Mouse (Mus musculus) MEL (cell line): ENCODE results near the gene Itga11. TPM values are rescaled to one million over a fixed set of nuclear protein-coding genes. Genes with fewer than 3 reads are reported as not detected.
A peak's percentile ranks its signal among the peaks of the same experiment; 100 is the strongest.

ENCODE experiments used
- DNase-seq: peaks from one replicate; pipeline ENCODE4 v3.0.0; 2011; ENCODE audit warnings: low read depth, low spot score
- H3K27ac ChIP-seq: 2 replicates; pipeline ENCODE4 v1.5.1; 2012; ENCODE audit warnings: low read depth, mild to moderate bottlenecking, control low read depth, low read length, moderate library complexity; ENCODE audit not compliant: control insufficient read depth
- H3K27me3 ChIP-seq, 2 experiments: fragments of 150-350 bp in 1 of 2; sonication (generic) in 1 of 2; 2 replicates each; pipeline ENCODE4 v1.6.1; 2012; ENCODE audit warnings: low read length in 2 of 2, mild to moderate bottlenecking in 2 of 2, improper control_type of control experiment in 1 of 2, moderate library complexity in 1 of 2; ENCODE audit not compliant: insufficient read depth in 2 of 2, control insufficient read depth in 1 of 2
- H3K36me3 ChIP-seq, 2 experiments: 2 replicates each; pipeline ENCODE4 v1.6.1; 2012 to 2014; ENCODE audit warnings: low read length in 2 of 2, improper control_type of control experiment in 1 of 2, inconsistent platforms in 1 of 2, mild to moderate bottlenecking in 1 of 2; ENCODE audit not compliant: insufficient read depth in 2 of 2, control insufficient read depth in 1 of 2
- H3K4me1 ChIP-seq, 2 experiments: fragments of 150-350 bp in 1 of 2; sonication (generic) in 1 of 2; 2 replicates each; pipeline ENCODE4 v1.6.1; 2012; ENCODE audit warnings: low read length in 2 of 2, improper control_type of control experiment in 1 of 2, mild to moderate bottlenecking in 1 of 2; ENCODE audit not compliant: insufficient read depth in 2 of 2, control insufficient read depth in 1 of 2
- H3K4me3 ChIP-seq, 2 experiments: fragments of 150-350 bp in 1 of 2; sonication (generic) in 1 of 2; 2 replicates each; pipeline ENCODE4 v1.5.1; 2012; ENCODE audit warnings: low read depth in 2 of 2, low read length in 2 of 2, mild to moderate bottlenecking in 2 of 2, moderate library complexity in 2 of 2, control low read depth in 1 of 2, improper control_type of control experiment in 1 of 2; ENCODE audit not compliant: control insufficient read depth in 1 of 2, insufficient read depth in 1 of 2
- H3K79me2 ChIP-seq: 2 replicates; pipeline ENCODE4 v1.6.1; 2012; ENCODE audit warnings: mild to moderate bottlenecking, low read length, moderate library complexity; ENCODE audit not compliant: control insufficient read depth, poor library complexity, insufficient read depth
- H3K9ac ChIP-seq: 2 replicates; pipeline ENCODE4 v1.6.1; 2012; ENCODE audit warnings: low read depth, mild to moderate bottlenecking, control low read depth, low read length, moderate library complexity; ENCODE audit not compliant: control insufficient read depth, poor library complexity, severe bottlenecking
- H3K9me3 ChIP-seq: fragments of 150-350 bp; sonication (generic); replicated peaks from 2 replicates; pipeline ENCODE4 v1.6.1; 2012; ENCODE audit warnings: mild to moderate bottlenecking, low read length, improper control_type of control experiment, moderate library complexity; ENCODE audit not compliant: insufficient read depth
- BHLHE40 ChIP-seq: IDR thresholded peaks from 2 replicates; pipeline ENCODE4 v1.6.1; 2012; ENCODE audit warnings: low read depth, mild to moderate bottlenecking, inconsistent platforms, low read length, improper control_type of control experiment, borderline replicate concordance
- CHD1 ChIP-seq: IDR thresholded peaks from 2 replicates; pipeline ENCODE4 v1.6.1; 2012; ENCODE audit warnings: low read depth, mild to moderate bottlenecking, inconsistent platforms, low read length, improper control_type of control experiment
- CHD2 ChIP-seq: IDR thresholded peaks from 2 replicates; pipeline ENCODE4 v1.6.1; 2011; ENCODE audit warnings: low read length, improper control_type of control experiment
- CTCF ChIP-seq, 3 experiments: IDR thresholded peaks in 2 of 3; conservative IDR thresholded peaks in 1 of 3; 2 replicates each; pipeline ENCODE4 v1.5.1; 2011 to 2012; ENCODE audit warnings: low read length in 3 of 3, low read depth in 2 of 3, mild to moderate bottlenecking in 2 of 3, improper control_type of control experiment in 1 of 3, inconsistent platforms in 1 of 3, mixed read lengths in 1 of 3, moderate library complexity in 1 of 3; ENCODE audit not compliant: control insufficient read depth in 1 of 3, insufficient read depth in 1 of 3, poor library complexity in 1 of 3, severe bottlenecking in 1 of 3
- E2F4 ChIP-seq: IDR thresholded peaks from 2 replicates; pipeline ENCODE4 v1.6.1; 2011; ENCODE audit warnings: low read depth, low read length, improper control_type of control experiment, borderline replicate concordance
- EP300 ChIP-seq, 2 experiments: IDR thresholded peaks; 2 replicates each; pipeline ENCODE4 v1.6.1; 2011; ENCODE audit warnings: improper control_type of control experiment in 2 of 2, low read length in 2 of 2, low read depth in 1 of 2, mild to moderate bottlenecking in 1 of 2
- ETS1 ChIP-seq: IDR thresholded peaks from 2 replicates; pipeline ENCODE4 v1.6.1; 2012; ENCODE audit warnings: low read depth, mild to moderate bottlenecking, inconsistent platforms, low read length, improper control_type of control experiment, moderate library complexity
- GABPA ChIP-seq: IDR thresholded peaks from 2 replicates; pipeline ENCODE4 v1.6.1; 2012; ENCODE audit warnings: low read depth, mild to moderate bottlenecking, inconsistent platforms, low read length, improper control_type of control experiment, moderate library complexity
- GATA1 ChIP-seq: IDR thresholded peaks from 2 replicates; pipeline ENCODE4 v1.6.1; 2011; ENCODE audit warnings: low read depth, low read length, improper control_type of control experiment
- HCFC1 ChIP-seq: IDR thresholded peaks from 2 replicates; pipeline ENCODE4 v1.6.1; 2012; ENCODE audit warnings: low read depth, mild to moderate bottlenecking, inconsistent platforms, low read length, improper control_type of control experiment, moderate library complexity
- JUND ChIP-seq: IDR thresholded peaks from 2 replicates; pipeline ENCODE4 v1.6.1; 2011; ENCODE audit warnings: low read depth, mild to moderate bottlenecking, improper control_type of control experiment, low read length
- KAT2A ChIP-seq: conservative IDR thresholded peaks from 2 replicates; pipeline ENCODE4 v1.6.1; 2012; ENCODE audit warnings: low read depth, low read length, improper control_type of control experiment, inconsistent platforms
- MAFK ChIP-seq: IDR thresholded peaks from 2 replicates; pipeline ENCODE4 v1.6.1; 2011; ENCODE audit warnings: low read depth, mild to moderate bottlenecking, low read length, improper control_type of control experiment, borderline replicate concordance
- MAX ChIP-seq: IDR thresholded peaks from 2 replicates; pipeline ENCODE4 v1.6.1; 2011; ENCODE audit warnings: low read length, improper control_type of control experiment
- MAZ ChIP-seq: IDR thresholded peaks from 2 replicates; pipeline ENCODE4 v1.6.1; 2012; ENCODE audit warnings: low read depth, mild to moderate bottlenecking, inconsistent platforms, low read length, improper control_type of control experiment
- MEF2A ChIP-seq: IDR thresholded peaks from 2 replicates; pipeline ENCODE4 v1.6.1; 2014; ENCODE audit warnings: low read depth, mild to moderate bottlenecking, inconsistent platforms, low read length, improper control_type of control experiment; ENCODE audit not compliant: poor library complexity, insufficient replicate concordance, severe bottlenecking; ENCODE audit errors: extremely low read depth
- MXI1 ChIP-seq: IDR thresholded peaks from 2 replicates; pipeline ENCODE4 v1.6.1; 2011; ENCODE audit warnings: mild to moderate bottlenecking, low read depth, low read length, improper control_type of control experiment
- MYB ChIP-seq: IDR thresholded peaks from 2 replicates; pipeline ENCODE4 v1.6.1; 2011; ENCODE audit warnings: mild to moderate bottlenecking, low read depth, low read length, improper control_type of control experiment
- MYC ChIP-seq: IDR thresholded peaks from 2 replicates; pipeline ENCODE4 v1.6.1; 2011; ENCODE audit warnings: low read depth, mild to moderate bottlenecking, low read length, improper control_type of control experiment, moderate library complexity
- NELFE ChIP-seq: IDR thresholded peaks from 2 replicates; pipeline ENCODE4 v1.6.1; 2011; ENCODE audit warnings: low read depth, low read length, improper control_type of control experiment
- NRF1 ChIP-seq: IDR thresholded peaks from 2 replicates; pipeline ENCODE4 v1.6.1; 2014; ENCODE audit warnings: low read depth, mild to moderate bottlenecking, inconsistent platforms, low read length, improper control_type of control experiment, moderate library complexity; ENCODE audit not compliant: poor library complexity, insufficient read depth, severe bottlenecking
- POLR2A ChIP-seq, 2 experiments: IDR thresholded peaks; 2 replicates each; pipeline ENCODE4 v1.6.1; 2011 to 2012; ENCODE audit warnings: low read length in 2 of 2, mild to moderate bottlenecking in 2 of 2, control low read depth in 1 of 2, improper control_type of control experiment in 1 of 2, low read depth in 1 of 2, moderate library complexity in 1 of 2; ENCODE audit not compliant: control insufficient read depth in 1 of 2, insufficient read depth in 1 of 2, poor library complexity in 1 of 2
- POLR2AphosphoS2 ChIP-seq: IDR thresholded peaks from 2 replicates; pipeline ENCODE4 v1.6.1; 2011; ENCODE audit warnings: low read length, improper control_type of control experiment
- POLR2AphosphoS5 ChIP-seq: IDR thresholded peaks from 2 replicates; pipeline ENCODE4 v1.6.1; 2012; ENCODE audit warnings: low read depth, borderline replicate concordance, mild to moderate bottlenecking, inconsistent platforms, low read length, moderate library complexity, mixed read lengths
- RAD21 ChIP-seq: IDR thresholded peaks from 2 replicates; pipeline ENCODE4 v1.6.1; 2011; ENCODE audit warnings: mild to moderate bottlenecking, low read depth, low read length, improper control_type of control experiment
- RCOR1 ChIP-seq: IDR thresholded peaks from 2 replicates; pipeline ENCODE4 v1.6.1; 2012; ENCODE audit warnings: low read depth, mild to moderate bottlenecking, inconsistent platforms, low read length, improper control_type of control experiment
- SIN3A ChIP-seq: IDR thresholded peaks from 2 replicates; pipeline ENCODE4 v1.6.1; 2012; ENCODE audit warnings: low read length, improper control_type of control experiment, inconsistent platforms
- SMC3 ChIP-seq: IDR thresholded peaks from 2 replicates; pipeline ENCODE4 v1.6.1; 2011; ENCODE audit warnings: low read depth, low read length, improper control_type of control experiment
- TAL1 ChIP-seq: IDR thresholded peaks from 2 replicates; pipeline ENCODE4 v1.6.1; 2012; ENCODE audit warnings: mild to moderate bottlenecking, inconsistent platforms, low read length, moderate library complexity, mixed read lengths
- TBP ChIP-seq: IDR thresholded peaks from 2 replicates; pipeline ENCODE4 v1.8.0; 2011; ENCODE audit warnings: low read depth, low read length, improper control_type of control experiment
- TCF12 ChIP-seq: IDR thresholded peaks from 2 replicates; pipeline ENCODE4 v1.6.1; 2014; ENCODE audit warnings: low read depth, mild to moderate bottlenecking, inconsistent platforms, low read length, improper control_type of control experiment, moderate library complexity
- UBTF ChIP-seq: IDR thresholded peaks from 2 replicates; pipeline ENCODE4 v1.6.1; 2012; ENCODE audit warnings: low read depth, mild to moderate bottlenecking, inconsistent platforms, low read length, improper control_type of control experiment, moderate library complexity, borderline replicate concordance; ENCODE audit not compliant: insufficient read depth
- USF1 ChIP-seq: IDR thresholded peaks from 2 replicates; pipeline ENCODE4 v1.6.1; 2014; ENCODE audit warnings: low read depth, mild to moderate bottlenecking, inconsistent platforms, low read length, improper control_type of control experiment, moderate library complexity
- USF2 ChIP-seq, 2 experiments: IDR thresholded peaks; 2 replicates each; pipeline ENCODE4 v1.6.1; 2011 to 2012; ENCODE audit warnings: improper control_type of control experiment in 2 of 2, low read length in 2 of 2, borderline replicate concordance in 1 of 2, inconsistent platforms in 1 of 2, low read depth in 1 of 2, mild to moderate bottlenecking in 1 of 2; ENCODE audit not compliant: insufficient read depth in 1 of 2
- ZC3H11A ChIP-seq: IDR thresholded peaks from 2 replicates; pipeline ENCODE4 v1.6.1; 2012; ENCODE audit warnings: low read depth, mild to moderate bottlenecking, inconsistent platforms, low read length, improper control_type of control experiment
- ZKSCAN1 ChIP-seq: IDR thresholded peaks from 2 replicates; pipeline ENCODE4 v1.6.1; 2012; ENCODE audit warnings: low read depth, mild to moderate bottlenecking, inconsistent platforms, low read length, improper control_type of control experiment, moderate library complexity
- ZMIZ1 ChIP-seq: IDR thresholded peaks from 2 replicates; pipeline ENCODE4 v1.6.1; 2012; ENCODE audit warnings: low read depth, mild to moderate bottlenecking, inconsistent platforms, low read length, improper control_type of control experiment, moderate library complexity
- ZNF384 ChIP-seq: IDR thresholded peaks from 2 replicates; pipeline ENCODE4 v1.6.1; 2012; ENCODE audit warnings: low read depth, mild to moderate bottlenecking, inconsistent platforms, low read length, improper control_type of control experiment
- polyA plus RNA-seq, 2 experiments: library from polyadenylated mRNA; stranded (reverse) in 1 of 2; unstranded in 1 of 2; fragments of >175 nt in 1 of 2; fragments of >200 nt in 1 of 2; gene quantifications; 2 replicates each; pipeline versions ENCODE4 v1.2.1 to v1.2.4; 2012; ENCODE audit warnings: low replicate concordance in 2 of 2, low read depth in 1 of 2; ENCODE audit not compliant: insufficient read length in 2 of 2, insufficient read depth in 1 of 2, missing spikeins in 1 of 2
- total RNA-seq: library from RNA; depleted of rRNA; stranded (reverse); fragments of 300-350 nt; gene quantifications from 2 replicates; pipeline ENCODE4 v1.2.3, GENCODE M21; 2012

Gene Itga11
- total and polyA plus RNA-seq, 3 experiments, result not detected

GRCm38 (mm10) chr9:62826456-62826855, 148.8 kb downstream of the Itga11 start:
- H3K4me3 ChIP-seq, result peak overlapping the region; percentile 25 to 28
- no peaks in the 10 kb centered on the region for H3K9me3 ChIP-seq
- H3K4me1 ChIP-seq, result peaks cover 8 to 22% of the 10 kb centered on the region in 2 experiments
- 0 out of 4 replicates have a peak, but pooled peaks cover 0 to 2% of the 10 kb centered on the region in 2 experiments for H3K27me3 ChIP-seq
- H3K36me3 ChIP-seq, result peaks cover 0 to 15% of the 10 kb centered on the region in 2 experiments; a peak in 2 of 4 replicates
- peak overlapping the region; percentile 74 for H3K9ac ChIP-seq
- DNase-seq, result no peak
- no peaks in the 10 kb centered on the region; the same call in 1 of the 2 replicates for H3K79me2 ChIP-seq
- H3K27ac ChIP-seq, result peak overlapping the region; percentile 90
- TF ChIP-seq MAX (peak; percentile 3; the same call in 1 of the 2 replicates), E2F4 (no peak), POLR2AphosphoS5 (no peak), POLR2AphosphoS2 (no peak), MXI1 (no peak; the same call in 1 of the 2 replicates), ZMIZ1 (no peak), NELFE (no peak), MEF2A (no peak), CHD2 (peak; percentile 49), EP300 (IDR thresholded peaks at IDR 0.05; ENCODE audit: low read depth in 1 of 2, low read length in 2 of 2) (peak; percentile 15 to 16; a peak in 2 of 4 replicates), SMC3 (no peak), SIN3A (no peak; the same call in 1 of the 2 replicates), UBTF (no peak), JUND (no peak), GABPA (no peak), RAD21 (no peak), HCFC1 (no peak), KAT2A (no peak; the same call in 1 of the 2 replicates), ETS1 (no peak), NRF1 (no peak), USF1 (no peak), ZC3H11A (peak; percentile 16; the same call in 1 of the 2 replicates), TBP (no peak), MYC (no peak), TCF12 (no peak), TAL1 (no peak), MAZ (no peak), MYB (no peak), BHLHE40 (no peak), CTCF (IDR thresholded peaks at IDR 0.05 in 2 of 3, conservative IDR thresholded peaks at IDR 0.05 in 1 of 3; ENCODE audit: control insufficient read depth in 1 of 3, insufficient read depth in 1 of 3, low read depth in 2 of 3, low read length in 3 of 3, poor library complexity in 1 of 3, severe bottlenecking in 1 of 3) (no peak), CHD1 (no peak), USF2 (IDR thresholded peaks at IDR 0.05; ENCODE audit: borderline replicate concordance in 1 of 2, insufficient read depth in 1 of 2, low read depth in 1 of 2, low read length in 2 of 2) (no peak), ZKSCAN1 (no peak), POLR2A (IDR thresholded peaks at IDR 0.05; ENCODE audit: control insufficient read depth in 1 of 2, insufficient read depth in 1 of 2, low read depth in 1 of 2, low read length in 2 of 2, poor library complexity in 1 of 2) (no peak), MAFK (no peak), GATA1 (0 out of 2 replicates have a peak, but pooled peaks have one; percentile 8), RCOR1 (no peak), ZNF384 (no peak)
